Mouse (Mus musculus) pancreas, adult 10 weeks (tissue): ENCODE results near the gene Kcnd3. TPM values are rescaled to one million over a fixed set of nuclear protein-coding genes. Genes with fewer than 3 reads are reported as not detected.

Experiments
- polyA plus RNA-seq: library from polyadenylated mRNA; stranded (reverse); fragments of 350-450 nt; fragmentation: Illumina TruSeq; extraction: RNeasy Lipid Tissue Mini Kit (QIAGEN cat#74804); gene quantifications from one replicate; pipeline ENCODE4 v1.2.3, GENCODE M21; 2015; ENCODE audit warnings: low read depth, low replicate concordance; ENCODE audit not compliant: insufficient read depth

The Kcnd3 gene
- 1.3 TPM for polyA plus RNA-seq

GRCm38 (mm10) chr3:105451627-105452555 lies at the start of gene Kcnd3:
TSS of gene Kcnd3 (plus strand) at chr3:105452330.

GRCm38 (mm10) chr3:105687324-105688060 lies 235.4 kb downstream of the Kcnd3 start, which contains the start of gene Ddx20:
TSS of gene Ddx20 (minus strand) at chr3:105687574.

GRCm38 (mm10) chr3:105704031-105705008 lies 252.2 kb downstream of the Kcnd3 start, which contains the start of gene Inka2:
TSS of gene Inka2 (plus strand) at chr3:105704599.

Other genes starting within 250 kb of the Kcnd3 start
- 5.4 TPM for gene Ddx20, start 235.2 kb downstream of the Kcnd3 start, polyA plus RNA-seq